Mouse (Mus musculus) heart, adult 2 months (tissue): ENCODE measurements around the gene Epb41l4b.

Experiments used
- CTCF ChIP-seq: fragments of 200-600 bp; IDR thresholded peaks from 2 replicates; pipeline ENCODE4 v1.8.1; 2022; ENCODE audit warnings: antibody characterized with exemption, mild to moderate bottlenecking, moderate library complexity
- EP300 ChIP-seq: fragments of 200-500 bp; IDR thresholded peaks from 2 replicates; pipeline ENCODE4 v1.6.1; 2011; ENCODE audit warnings: low read depth, low read length, control low read depth; ENCODE audit not compliant: insufficient read depth
- POLR2A ChIP-seq: fragments of 200-500 bp; IDR thresholded peaks from 2 replicates; pipeline ENCODE4 v1.6.1; 2011; ENCODE audit warnings: mild to moderate bottlenecking, low read depth, low read length, control low read depth; ENCODE audit not compliant: insufficient read depth

- TF ChIP-seq CTCF (no peak), POLR2A (no peak), EP300 (no peak)
Observed at GRCm38 (mm10) chr4:57118883-57119282, 24.4 kb downstream of the Epb41l4b start.
